9 mouse cellular contexts compared by ENCODE assay signal in genomic region chr7:27797906-27798811, GRCm38 (mm10). TPM values are rescaled to one million over a fixed set of nuclear protein-coding genes. Genes with fewer than 3 reads are reported as not detected.
A peak's percentile ranks its signal among the peaks of the same experiment; 100 is the strongest.
DNase-seq lines count a peak whose midpoint lies in the region; ATAC-seq and TF ChIP-seq lines count a peak whose summit lies in the region.
"Had no signal": no experiment of that assay in that cellular context is flagged by ENCODE, and none has a peak within 500 bp of the region (broad histone marks: within the 10 kb centered on the region; RNA-seq: fewer than 3 reads in every experiment).

No protein-coding gene starts in this region.

- TF ChIP-seq POLR2A in cerebellum, adult 2 months (IDR thresholded peaks at IDR 0.05; ENCODE audit: borderline replicate concordance, insufficient read depth, low read length): no peak

- H3K27me3 ChIP-seq in embryonic facial prominence, embryonic 11.5 days (ENCODE audit: control insufficient read depth, insufficient read depth, low read length): no peaks in the 10 kb centered on the region
- no peaks in the 10 kb centered on the region for H3K27me3 ChIP-seq in hindbrain, embryonic 16.5 days (replicated peaks; ENCODE audit: control insufficient read depth, insufficient read depth, low read length)
- no peaks in the 10 kb centered on the region for H3K27me3 ChIP-seq in neural tube, embryonic 14.5 days (ENCODE audit: control insufficient read depth, insufficient read depth, low read length)
- no peaks in the 10 kb centered on the region for H3K27me3 ChIP-seq in cerebellum, adult 2 months (ENCODE audit: control insufficient read depth, insufficient read depth, low read length)

- H3K36me3 ChIP-seq in embryonic facial prominence, embryonic 11.5 days (replicated peaks; ENCODE audit: control insufficient read depth, insufficient read depth, low read depth, low read length): no peaks in the 10 kb centered on the region
- H3K36me3 ChIP-seq in hindbrain, embryonic 16.5 days (ENCODE audit: control insufficient read depth, insufficient read depth, low read length): no peaks in the 10 kb centered on the region
- no peaks in the 10 kb centered on the region for H3K36me3 ChIP-seq in neural tube, embryonic 14.5 days (ENCODE audit: control insufficient read depth, insufficient read depth, low read length)

- no peaks in the 10 kb centered on the region for H3K9me3 ChIP-seq in embryonic facial prominence, embryonic 11.5 days (replicated peaks; ENCODE audit: control insufficient read depth, low read length)
- no peaks in the 10 kb centered on the region; the same call in 1 of the 2 replicates for H3K9me3 ChIP-seq in hindbrain, embryonic 16.5 days (ENCODE audit: control insufficient read depth, low read length)
- H3K9me3 ChIP-seq in neural tube, embryonic 14.5 days (ENCODE audit: control insufficient read depth, low read length): no peaks in the 10 kb centered on the region

- no peak overlapping the region for H3K4me2 ChIP-seq in embryonic facial prominence, embryonic 11.5 days (ENCODE audit: low read depth, low read length)
- peak overlapping the region; percentile 27; the same call in 1 of the 2 replicates for H3K4me2 ChIP-seq in hindbrain, embryonic 16.5 days (ENCODE audit: low read length)
- H3K4me2 ChIP-seq in neural tube, embryonic 14.5 days (ENCODE audit: low read depth, low read length): 0 out of 2 replicates have a peak overlapping the region, but pooled peaks have one; percentile 3

- WGBS in embryonic facial prominence, embryonic 11.5 days: 29% methylated on average over 7 of the region's 8 CpGs
- WGBS in hindbrain, embryonic 16.5 days: 20% methylated on average over 8 of the region's 8 CpGs
- 19% methylated on average over 8 of the region's 8 CpGs for WGBS in neural tube, embryonic 14.5 days
- 26% methylated on average over 6 of the region's 8 CpGs for WGBS in cerebellum, adult 2 months

- no peak overlapping the region for H3K9ac ChIP-seq in embryonic facial prominence, embryonic 11.5 days (replicated peaks; ENCODE audit: low read length)
- H3K9ac ChIP-seq in hindbrain, embryonic 16.5 days (ENCODE audit: low read depth, low read length): no peak overlapping the region
- no peak overlapping the region for H3K9ac ChIP-seq in neural tube, embryonic 14.5 days (replicated peaks; ENCODE audit: low read depth, low read length)

- peak; percentile 82 for ATAC-seq in embryonic facial prominence, embryonic 11.5 days (replicated peaks; ENCODE audit: insufficient number of reproducible peaks, low FRiP score, low TSS enrichment, low read depth)
- ATAC-seq in hindbrain, embryonic 16.5 days: peak; percentile 60; the same call in 1 of the 2 replicates
- peak; percentile 82; the same call in 1 of the 2 replicates for ATAC-seq in neural tube, embryonic 14.5 days (ENCODE audit: low read depth)
- no peak for ATAC-seq in inflammation-experienced regulatory T-cells, adult 6 months

- DNase-seq in layer of hippocampus, adult 2 months (ENCODE audit: low spot score in 2 of 2): no peak
- DNase-seq in layer of hippocampus, adult 11-12 months (ENCODE audit: low spot score): no peak
- peak; percentile 68 for DNase-seq in embryonic facial prominence, embryonic 11.5 days (ENCODE audit: low spot score)
- DNase-seq in cerebellum, adult 2 months: no peak
- DNase-seq in spleen, postnatal 4 days (ENCODE audit: low spot score in 2 of 2): no peak
- DNase-seq: thymus, adult 2 months had no signal

- no peaks in the 10 kb centered on the region for H3K4me1 ChIP-seq in embryonic facial prominence, embryonic 11.5 days (ENCODE audit: control insufficient read depth, insufficient read depth, low read length)
- H3K4me1 ChIP-seq in hindbrain, embryonic 16.5 days (ENCODE audit: control insufficient read depth, insufficient read depth, low read depth, low read length): no peaks in the 10 kb centered on the region
- no peaks in the 10 kb centered on the region for H3K4me1 ChIP-seq in neural tube, embryonic 14.5 days (ENCODE audit: control insufficient read depth, insufficient read depth, low read length)
- H3K4me1 ChIP-seq in cerebellum, adult 2 months (ENCODE audit: control insufficient read depth, insufficient read depth, low read length): no peaks in the 10 kb centered on the region

- no peak overlapping the region for H3K27ac ChIP-seq in layer of hippocampus, adult 2 months
- peak overlapping the region; percentile 9; the same call in 1 of the 2 replicates for H3K27ac ChIP-seq in embryonic facial prominence, embryonic 11.5 days (replicated peaks; ENCODE audit: low read depth, low read length)
- no peak overlapping the region for H3K27ac ChIP-seq in hindbrain, embryonic 16.5 days (ENCODE audit: low read depth, low read length)
- H3K27ac ChIP-seq in neural tube, embryonic 14.5 days (ENCODE audit: low read depth, low read length): no peak overlapping the region; the same call in 1 of the 2 replicates
- no peak overlapping the region for H3K27ac ChIP-seq in cerebellum, adult 2 months (ENCODE audit: insufficient read depth, low read length)

- H3K4me3 ChIP-seq in layer of hippocampus, adult 2 months: no peak overlapping the region
- no peak overlapping the region; the same call in 1 of the 2 replicates for H3K4me3 ChIP-seq in embryonic facial prominence, embryonic 11.5 days (ENCODE audit: low read depth, low read length)
- H3K4me3 ChIP-seq in hindbrain, embryonic 16.5 days (ENCODE audit: low read length): no peak overlapping the region
- H3K4me3 ChIP-seq in neural tube, embryonic 14.5 days (ENCODE audit: low read depth, low read length): no peak overlapping the region
- H3K4me3 ChIP-seq in cerebellum, adult 2 months (replicated peaks; ENCODE audit: insufficient read depth, low read depth, low read length): no peak overlapping the region

- peak; percentile 47 for TF ChIP-seq CTCF in layer of hippocampus, adult 2 months (conservative IDR thresholded peaks at IDR 0.05)
- no peak for TF ChIP-seq CTCF in cerebellum, adult 2 months (IDR thresholded peaks at IDR 0.05; ENCODE audit: borderline replicate concordance, insufficient read depth, low read depth, low read length)

RNA-seq across cellular contexts. Expression of gene Zfp626, which starts 8.8 kb away (rescaled TPM):
- total RNA-seq in layer of hippocampus, adult 2 months (2021): 1 to 10 TPM; 7.6 to 8.7 TPM
- 2.6 and 2.9 TPM in 2 replicates for polyA plus RNA-seq in embryonic facial prominence, embryonic 11.5 days (2014; fragmentation: Nextera tagmentation; extraction: Ambion mirVana)
- polyA plus RNA-seq in hindbrain, embryonic 16.5 days (2015; fragmentation: Nextera tagmentation; extraction: Ambion mirVana): 1.6 and 1.7 TPM in 2 replicates
- 1.5 and 2.5 TPM in 2 replicates for polyA plus RNA-seq in neural tube, embryonic 14.5 days (2014; fragmentation: Nextera tagmentation; extraction: Ambion mirVana)
- 3.7 and 3.9 TPM in 2 replicates for polyA plus RNA-seq in cerebellum, adult 2 months (2012; rRNA removed)
- polyA plus RNA-seq in inflammation-experienced regulatory T-cells, adult 6 months (2017; shearing (Covaris generic)): 1 to 10 TPM; 6.0 to 9.0 (median 6.5) TPM

RNA-seq across cellular contexts. Expression of gene Zfp59, which starts 40.2 kb away (rescaled TPM):
- total RNA-seq in layer of hippocampus, adult 2 months (2021): 1 to 10 TPM; 4.0 to 4.4 TPM
- 13.3 and 13.4 TPM in 2 replicates for polyA plus RNA-seq in embryonic facial prominence, embryonic 11.5 days (2014; fragmentation: Nextera tagmentation; extraction: Ambion mirVana)
- polyA plus RNA-seq in hindbrain, embryonic 16.5 days (2015; fragmentation: Nextera tagmentation; extraction: Ambion mirVana): 9.6 and 10.7 TPM in 2 replicates
- 10.2 and 11.5 TPM in 2 replicates for polyA plus RNA-seq in neural tube, embryonic 14.5 days (2014; fragmentation: Nextera tagmentation; extraction: Ambion mirVana)
- polyA plus RNA-seq in cerebellum, adult 2 months (2012; rRNA removed): 4.0 and 4.4 TPM in 2 replicates
- 1 to 10 TPM; 5.8 to 8.0 (median 6.9) TPM for polyA plus RNA-seq in inflammation-experienced regulatory T-cells, adult 6 months (2017; shearing (Covaris generic))

RNA-seq across cellular contexts. Expression of gene Zfp607a, which starts 59.2 kb away (rescaled TPM):
- 1 to 10 TPM; 2.6 to 2.9 TPM for total RNA-seq in layer of hippocampus, adult 2 months (2021)
- 3.8 and 4.4 TPM in 2 replicates for polyA plus RNA-seq in embryonic facial prominence, embryonic 11.5 days (2014; fragmentation: Nextera tagmentation; extraction: Ambion mirVana)
- 0.88 and 1.4 TPM in 2 replicates for polyA plus RNA-seq in hindbrain, embryonic 16.5 days (2015; fragmentation: Nextera tagmentation; extraction: Ambion mirVana)
- 1.0 and 1.4 TPM in 2 replicates for polyA plus RNA-seq in neural tube, embryonic 14.5 days (2014; fragmentation: Nextera tagmentation; extraction: Ambion mirVana)
- polyA plus RNA-seq in cerebellum, adult 2 months (2012; rRNA removed): 0.62 and 0.70 TPM in 2 replicates
- polyA plus RNA-seq in inflammation-experienced regulatory T-cells, adult 6 months (2017; shearing (Covaris generic)): 10 to 100 TPM in 1 of 3 experiments, 1 to 10 TPM in 2; 5.8 to 11.0 (median 8.7) TPM
